Mouse (Mus musculus): ENCODE measurements around the gene Cnnm1.

DNA sequence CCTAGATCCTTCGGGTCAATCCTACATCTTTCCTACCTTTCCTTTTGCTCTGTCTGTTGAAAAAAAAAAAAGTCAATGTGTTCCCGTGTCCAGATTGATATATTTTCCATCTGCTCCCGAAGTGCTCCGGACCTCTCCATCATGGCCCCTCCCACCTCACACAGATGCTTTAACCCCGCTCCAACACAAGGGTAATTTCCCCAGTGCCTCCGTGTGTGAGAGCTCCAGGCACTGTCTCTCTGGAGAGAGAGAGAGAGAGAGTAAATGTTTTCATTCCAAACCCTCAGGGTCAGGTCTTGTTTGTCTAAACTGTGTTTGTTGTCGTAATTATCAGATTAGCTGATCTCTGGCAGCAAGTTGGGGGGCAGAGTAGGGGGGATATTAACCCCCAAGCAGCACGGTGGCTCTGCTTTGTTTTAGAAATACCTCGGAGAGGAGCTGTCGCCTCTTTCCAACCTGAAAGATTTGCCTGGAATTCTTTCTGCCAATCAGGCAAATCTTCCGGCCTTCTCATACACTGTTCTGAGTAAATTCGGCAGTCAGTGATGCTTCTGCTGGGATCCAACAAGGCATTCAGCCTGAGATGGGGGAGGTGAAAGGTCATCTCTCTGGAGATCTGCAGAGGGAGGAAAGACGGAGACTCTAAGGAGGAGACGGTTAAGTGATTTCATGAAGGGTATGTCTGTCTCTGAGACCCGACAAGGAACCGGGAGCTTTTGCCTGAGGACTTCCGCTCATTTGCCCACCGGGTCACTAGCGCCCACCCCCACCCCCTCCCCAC is 106.3 kb downstream of the Cnnm1 start:
- TF ChIP-seq POLR2A (IDR thresholded peaks at IDR 0.05; ENCODE audit: borderline replicate concordance, extremely low read depth, low read depth, low read length) (no peak), CTCF (IDR thresholded peaks at IDR 0.05; ENCODE audit: insufficient read depth, low read length) (no peak)

Data from lung, adult 2 months (tissue).